Mouse (Mus musculus) heart, embryonic 14.5 days (tissue): ENCODE measurements around the gene Prdx2. TPM values are rescaled to one million over a fixed set of nuclear protein-coding genes. Genes with fewer than 3 reads are reported as not detected.

Source experiments
- ATAC-seq: fragments of 200-750 bp; cut with Nextera tagmentation; 2 replicates; pipeline ENCODE4 v1.8.0; 2017; ENCODE audit warnings: low read depth, moderate TSS enrichment; ENCODE audit not compliant: insufficient number of reproducible peaks, insufficient read depth, low FRiP score
- H3K27ac ChIP-seq, 2 experiments: fragments of 200-500 bp in 1 of 2; fragments of 300-500 bp in 1 of 2; sonication (generic) in 1 of 2; replicated peaks in 1 of 2; 2 replicates each; pipeline ENCODE4 v1.5.1; 2012 to 2014; ENCODE audit warnings: low read depth in 2 of 2, low read length in 2 of 2, control low read depth in 1 of 2, mild to moderate bottlenecking in 1 of 2, mixed read lengths in 1 of 2; ENCODE audit not compliant: control insufficient read depth in 1 of 2, insufficient read depth in 1 of 2
- H3K27me3 ChIP-seq: fragments of 300-500 bp; sonication (generic); 2 replicates; pipeline ENCODE4 v1.6.1; 2014; ENCODE audit warnings: mild to moderate bottlenecking, low read length, control low read depth; ENCODE audit not compliant: control insufficient read depth, insufficient read depth
- H3K36me3 ChIP-seq: fragments of 300-500 bp; sonication (generic); 2 replicates; pipeline ENCODE4 v1.6.1; 2014; ENCODE audit warnings: mild to moderate bottlenecking, control low read depth, low read length, mixed read lengths; ENCODE audit not compliant: control insufficient read depth, insufficient read depth
- H3K4me1 ChIP-seq, 2 experiments: fragments of 200-500 bp in 1 of 2; fragments of 300-500 bp in 1 of 2; sonication (generic) in 1 of 2; 2 replicates each; pipeline ENCODE4 v1.6.1; 2012 to 2014; ENCODE audit warnings: low read length in 2 of 2, control low read depth in 1 of 2, mixed read lengths in 1 of 2; ENCODE audit not compliant: control insufficient read depth in 2 of 2, insufficient read depth in 2 of 2
- H3K4me2 ChIP-seq: fragments of 300-500 bp; sonication (generic); 2 replicates; pipeline ENCODE4 v1.6.1; 2014; ENCODE audit warnings: mild to moderate bottlenecking, low read length
- H3K4me3 ChIP-seq, 2 experiments: fragments of 200-500 bp in 1 of 2; fragments of 300-500 bp in 1 of 2; sonication (generic) in 1 of 2; 2 replicates each; pipeline ENCODE4 v1.5.1; 2012 to 2014; ENCODE audit warnings: low read length in 2 of 2, mild to moderate bottlenecking in 2 of 2, control low read depth in 1 of 2, low read depth in 1 of 2, moderate library complexity in 1 of 2; ENCODE audit not compliant: control insufficient read depth in 1 of 2, insufficient read depth in 1 of 2
- H3K9ac ChIP-seq: fragments of 300-500 bp; sonication (generic); 2 replicates; pipeline ENCODE4 v1.6.1; 2014; ENCODE audit warnings: mild to moderate bottlenecking, low read length
- H3K9me3 ChIP-seq: fragments of 300-500 bp; sonication (generic); 2 replicates; pipeline ENCODE4 v1.6.1; 2016; ENCODE audit warnings: low read length, control low read depth; ENCODE audit not compliant: control insufficient read depth
- WGBS: fragments of 180-500 bp; shearing (Covaris S2); extraction: QIAGEN DNeasy Blood & Tissue Kit; methylation state at CpG from one replicate; pipeline ENCODE4 v1.1.7; 2014; 5-methylcytosine and 5-hydroxymethylcytosine counted together
- polyA plus RNA-seq: library from polyadenylated mRNA; unstranded; fragments of >200 nt; fragmentation: Nextera tagmentation; extraction: Ambion mirVana; gene quantifications from 2 replicates; pipeline ENCODE4 v1.2.1, GENCODE M21; 2014

Prdx2 gene
- polyA plus RNA-seq, 1 experiment from 2014 or later, result 792 TPM

GRCm38 (mm10) chr8:84933767-84934559, 35.4 kb upstream of the Prdx2 start:
- Histone ChIP-seq H3K9ac (no peak overlapping the region), H3K4me2 (no peak overlapping the region), H3K27ac (no peak overlapping the region), H3K27me3 (peaks cover 93% of the 10 kb centered on the region), H3K4me1 (peaks cover 4 to 14% of the 10 kb centered on the region in 2 experiments; a peak in 3 of 4 replicates), H3K4me3 (no peak overlapping the region), H3K36me3 (no peaks in the 10 kb centered on the region), H3K9me3 (no peaks in the 10 kb centered on the region)
- ATAC-seq, result no peak
- 76% methylated on average over 16 of the region's 16 CpGs for WGBS

GRCm38 (mm10) chr8:84934860-84935259, 34.5 kb upstream of the Prdx2 start:
- Histone ChIP-seq H3K4me3 (no peak overlapping the region), H3K9ac (no peak overlapping the region), H3K9me3 (no peaks in the 10 kb centered on the region), H3K4me1 (peaks cover 4 to 10% of the 10 kb centered on the region in 2 experiments; a peak in 3 of 4 replicates), H3K36me3 (no peaks in the 10 kb centered on the region), H3K4me2 (no peak overlapping the region), H3K27me3 (peaks cover 90% of the 10 kb centered on the region), H3K27ac (no peak overlapping the region)
- peak; percentile 42; the same call in 1 of the 2 replicates for ATAC-seq
- WGBS, result 3% methylated on average over 15 of the region's 15 CpGs

GRCm38 (mm10) chr8:84935489-84935888, 33.9 kb upstream of the Prdx2 start:
- no peaks in the 10 kb centered on the region for H3K36me3 ChIP-seq
- H3K27ac ChIP-seq, result no peak overlapping the region
- peaks cover 83% of the 10 kb centered on the region for H3K27me3 ChIP-seq
- no peak overlapping the region for H3K4me2 ChIP-seq
- H3K4me3 ChIP-seq, result no peak overlapping the region
- H3K9ac ChIP-seq, result no peak overlapping the region
- ATAC-seq, result no peak
- WGBS, result 5% methylated on average over 14 of the region's 14 CpGs
- H3K9me3 ChIP-seq, result no peaks in the 10 kb centered on the region
- H3K4me1 ChIP-seq, result peaks cover 4 to 10% of the 10 kb centered on the region in 2 experiments; a peak in 3 of 4 replicates

- Histone ChIP-seq H3K4me3 (peak overlapping the region in 1 of 2 experiments; percentile 46; a peak in 2 of 4 replicates), H3K4me2 (peak overlapping the region; percentile 74), H3K9me3 (no peaks in the 10 kb centered on the region), H3K27me3 (peaks cover 76% of the 10 kb centered on the region), H3K27ac (no peak overlapping the region), H3K9ac (no peak overlapping the region; the same call in 1 of the 2 replicates), H3K36me3 (no peaks in the 10 kb centered on the region), H3K4me1 (peaks cover 4 to 10% of the 10 kb centered on the region in 2 experiments; a peak in 3 of 4 replicates)
- WGBS, result 26% methylated on average over 23 of the region's 23 CpGs
- ATAC-seq, result no peak
Measured at GRCm38 (mm10) chr8:84936041-84936961, 33.1 kb upstream of the Prdx2 start.

GRCm38 (mm10) chr8:84936962-84937546, 32.3 kb upstream of the Prdx2 start, which contains the start of gene Mast1:
Gene Mast1 (minus strand): TSS chr8:84937359.
- WGBS, result under 1% methylated on average over 47 of the region's 50 CpGs
- peak within 1 kb of the TSS; percentile 74 for H3K4me2 ChIP-seq
- peaks cover 4 to 10% of the 10 kb centered on the region in 2 experiments; a peak in 3 of 4 replicates for H3K4me1 ChIP-seq
- H3K27me3 ChIP-seq, result peaks cover 76% of the 10 kb centered on the region
- H3K27ac ChIP-seq, result no peak within 1 kb of the TSS
- no peak within 1 kb of the TSS; the same call in 1 of the 2 replicates for H3K9ac ChIP-seq
- ATAC-seq, result peak; percentile 27; the same call in 1 of the 2 replicates
- peak within 1 kb of the TSS; percentile 43 to 46 for H3K4me3 ChIP-seq
- H3K36me3 ChIP-seq, result no peaks in the 10 kb centered on the region
- no peaks in the 10 kb centered on the region for H3K9me3 ChIP-seq

- WGBS, result 63% methylated on average over 13 of the region's 13 CpGs
Measured at GRCm38 (mm10) chr8:84937620-84938485, 31.5 kb upstream of the Prdx2 start.

More at GRCm38 (mm10) chr8:84937620-84938485, 31.5 kb upstream of the Prdx2 start:
- no peak overlapping the region for H3K9ac ChIP-seq
- peaks cover 4 to 10% of the 10 kb centered on the region in 2 experiments; a peak in 3 of 4 replicates for H3K4me1 ChIP-seq
- no peaks in the 10 kb centered on the region for H3K9me3 ChIP-seq
- H3K27me3 ChIP-seq, result peaks cover 73% of the 10 kb centered on the region
- H3K4me2 ChIP-seq, result peak overlapping the region; percentile 74
- ATAC-seq, result no peak
- no peak overlapping the region for H3K27ac ChIP-seq
- peak overlapping the region in 1 of 2 experiments; percentile 46; a peak in 1 of 4 replicates for H3K4me3 ChIP-seq
- no peaks in the 10 kb centered on the region for H3K36me3 ChIP-seq
